Mouse (Mus musculus): ENCODE measurements around the gene Grpel1.

DNA sequence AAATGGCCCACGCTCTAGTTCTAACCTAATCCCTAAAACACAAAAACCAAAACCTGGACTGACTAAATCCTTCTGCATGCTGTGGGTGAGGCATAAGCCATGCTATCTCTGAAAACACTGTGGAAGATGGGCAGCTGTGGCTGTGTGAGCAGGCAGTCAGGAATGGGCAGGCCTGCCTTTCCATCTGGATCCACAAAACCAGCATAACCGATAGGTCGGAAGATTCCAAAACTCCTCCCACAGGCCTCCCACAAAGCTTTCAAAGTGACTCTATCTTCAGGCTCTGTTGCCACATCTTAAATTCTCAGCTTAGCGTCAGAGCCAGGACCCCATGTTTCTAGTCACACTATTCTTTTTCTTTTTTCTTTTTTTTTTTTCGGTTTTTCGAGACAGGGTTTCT, 29.1 kb downstream of the Grpel1 start:
- TF ChIP-seq CTCF (IDR thresholded peaks at IDR 0.05; ENCODE audit: low read depth) (no peak), EP300 (IDR thresholded peaks at IDR 0.05; ENCODE audit: low read depth) (no peak)

All from liver, postnatal 0 days (tissue).